Mouse (Mus musculus) forebrain, embryonic 13.5 days (tissue): ENCODE measurements around the gene Tmem109. TPM values are rescaled to one million over a fixed set of nuclear protein-coding genes. Genes with fewer than 3 reads are reported as not detected.

ENCODE experiments used
- ATAC-seq: fragments of 200-750 bp; cut with Nextera tagmentation; 2 replicates; pipeline ENCODE4 v1.8.0; 2017
- H3K27ac ChIP-seq: fragments of 300-500 bp; sonication (generic); 2 replicates; pipeline ENCODE4 v1.5.1; 2015; ENCODE audit warnings: inconsistent platforms, mild to moderate bottlenecking, moderate library complexity
- H3K27me3 ChIP-seq: fragments of 300-500 bp; sonication (generic); 2 replicates; pipeline ENCODE4 v1.6.1; 2015; ENCODE audit warnings: mild to moderate bottlenecking, inconsistent platforms
- H3K36me3 ChIP-seq: fragments of 300-500 bp; sonication (generic); 2 replicates; pipeline ENCODE4 v1.6.1; 2015; ENCODE audit warnings: mild to moderate bottlenecking, inconsistent platforms; ENCODE audit not compliant: poor library complexity, severe bottlenecking
- H3K4me1 ChIP-seq: fragments of 300-500 bp; sonication (generic); 2 replicates; pipeline ENCODE4 v1.6.1; 2015; ENCODE audit warnings: inconsistent platforms
- H3K4me2 ChIP-seq: fragments of 300-500 bp; sonication (generic); 2 replicates; pipeline ENCODE4 v1.6.1; 2015; ENCODE audit warnings: inconsistent platforms, mild to moderate bottlenecking, moderate library complexity
- H3K4me3 ChIP-seq: fragments of 300-500 bp; sonication (generic); 2 replicates; pipeline ENCODE4 v1.5.1; 2015; ENCODE audit warnings: mild to moderate bottlenecking, inconsistent platforms
- H3K9ac ChIP-seq: fragments of 300-500 bp; sonication (generic); 2 replicates; pipeline ENCODE4 v1.6.1; 2015; ENCODE audit warnings: mild to moderate bottlenecking, inconsistent platforms
- H3K9me3 ChIP-seq: fragments of 300-500 bp; sonication (generic); replicated peaks from 2 replicates; pipeline ENCODE4 v1.6.1; 2016; ENCODE audit warnings: inconsistent platforms
- WGBS: fragments of 180-500 bp; shearing (Covaris S2); methylation state at CpG from one replicate; pipeline ENCODE4 v1.1.7; 2015; 5-methylcytosine and 5-hydroxymethylcytosine counted together
- polyA plus RNA-seq: library from polyadenylated mRNA; unstranded; fragments of >200 nt; fragmentation: Nextera tagmentation; extraction: Ambion mirVana; gene quantifications from 2 replicates; pipeline ENCODE4 v1.2.1, GENCODE M21; 2015

Tmem109 gene
- polyA plus RNA-seq, 1 experiment from 2014 or later = 33.6 TPM

GRCm38 (mm10) chr19:10832030-10832429, 49.8 kb downstream of the Tmem109 start:
- 84% methylated on average over 3 of the region's 3 CpGs for WGBS
- no peaks in the 10 kb centered on the region for H3K36me3 ChIP-seq
- H3K27ac ChIP-seq = no peak overlapping the region
- ATAC-seq = no peak
- H3K4me3 ChIP-seq = no peak overlapping the region
- no peaks in the 10 kb centered on the region for H3K4me1 ChIP-seq
- H3K9me3 ChIP-seq = no peaks in the 10 kb centered on the region
- no peaks in the 10 kb centered on the region for H3K27me3 ChIP-seq
- H3K4me2 ChIP-seq = no peak overlapping the region
- H3K9ac ChIP-seq = no peak overlapping the region

GRCm38 (mm10) chr19:10831424-10831823, 50.4 kb downstream of the Tmem109 start:
- no peaks in the 10 kb centered on the region for H3K9me3 ChIP-seq
- H3K9ac ChIP-seq = no peak overlapping the region
- H3K4me3 ChIP-seq = no peak overlapping the region
- no peaks in the 10 kb centered on the region for H3K36me3 ChIP-seq
- no peak for ATAC-seq
- H3K27ac ChIP-seq = no peak overlapping the region
- H3K4me2 ChIP-seq = no peak overlapping the region
- H3K27me3 ChIP-seq = no peaks in the 10 kb centered on the region
- H3K4me1 ChIP-seq = no peaks in the 10 kb centered on the region
- 10% methylated on average over 5 of the region's 5 CpGs for WGBS

GRCm38 (mm10) chr19:10829436-10830175, 52.2 kb downstream of the Tmem109 start, which contains the start of gene Cd6:
TSS of gene Cd6 (minus strand) at chr19:10830058.
- no peak for ATAC-seq
- no peak within 1 kb of the TSS for H3K9ac ChIP-seq
- H3K36me3 ChIP-seq = no peaks in the 10 kb centered on the region
- H3K27ac ChIP-seq = no peak within 1 kb of the TSS
- H3K4me2 ChIP-seq = no peak within 1 kb of the TSS
- 91% methylated on average over 16 of the region's 16 CpGs for WGBS
- H3K4me3 ChIP-seq = no peak within 1 kb of the TSS
- no peaks in the 10 kb centered on the region for H3K4me1 ChIP-seq
- H3K27me3 ChIP-seq = no peaks in the 10 kb centered on the region
- H3K9me3 ChIP-seq = no peaks in the 10 kb centered on the region

DNA sequence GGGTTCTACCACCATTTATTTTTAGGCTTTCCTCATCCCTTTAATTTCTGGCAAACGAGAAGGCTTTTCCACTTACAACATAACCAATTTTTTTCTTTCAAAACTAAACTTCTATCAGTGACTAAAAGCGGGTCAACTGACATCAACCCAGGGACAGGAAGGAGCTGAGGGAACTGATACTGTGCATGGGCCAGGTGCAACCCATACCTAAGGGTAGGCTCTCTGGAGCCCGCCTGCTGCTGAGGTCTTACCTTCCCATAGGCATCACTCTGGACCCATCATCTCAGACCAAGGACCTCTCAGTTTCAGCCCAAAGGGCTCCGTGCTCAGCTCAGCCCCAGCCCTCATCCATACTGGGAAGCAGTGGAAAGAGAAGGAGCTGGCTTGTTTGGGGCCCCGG, 53.5 kb downstream of the Tmem109 start:
- 90% methylated on average over 5 of the region's 5 CpGs for WGBS
- H3K27ac ChIP-seq = no peak overlapping the region
- H3K9me3 ChIP-seq = no peaks in the 10 kb centered on the region
- H3K36me3 ChIP-seq = no peaks in the 10 kb centered on the region
- no peaks in the 10 kb centered on the region for H3K27me3 ChIP-seq
- H3K4me3 ChIP-seq = no peak overlapping the region
- no peaks in the 10 kb centered on the region for H3K4me1 ChIP-seq
- ATAC-seq = no peak
- no peak overlapping the region for H3K4me2 ChIP-seq
- H3K9ac ChIP-seq = no peak overlapping the region

GRCm38 (mm10) chr19:10824061-10824460, 57.7 kb downstream of the Tmem109 start:
- ATAC-seq = no peak
- Histone ChIP-seq H3K4me2 (no peak overlapping the region), H3K9me3 (no peaks in the 10 kb centered on the region), H3K27me3 (no peaks in the 10 kb centered on the region), H3K4me3 (no peak overlapping the region), H3K9ac (no peak overlapping the region), H3K27ac (no peak overlapping the region), H3K36me3 (no peaks in the 10 kb centered on the region), H3K4me1 (no peaks in the 10 kb centered on the region)
- WGBS = 92% methylated on average over 7 of the region's 7 CpGs

GRCm38 (mm10) chr19:10822534-10822933, 59.3 kb downstream of the Tmem109 start:
- Histone ChIP-seq H3K9me3 (no peaks in the 10 kb centered on the region), H3K4me3 (no peak overlapping the region), H3K27me3 (no peaks in the 10 kb centered on the region), H3K36me3 (no peaks in the 10 kb centered on the region), H3K27ac (no peak overlapping the region), H3K4me1 (peaks cover 6% of the 10 kb centered on the region), H3K4me2 (no peak overlapping the region), H3K9ac (no peak overlapping the region)
- ATAC-seq = no peak
- WGBS = 93% methylated on average over 4 of the region's 4 CpGs

GRCm38 (mm10) chr19:10821319-10821718, 60.5 kb downstream of the Tmem109 start:
- Histone ChIP-seq H3K9me3 (no peaks in the 10 kb centered on the region), H3K27ac (no peak overlapping the region), H3K27me3 (no peaks in the 10 kb centered on the region), H3K36me3 (no peaks in the 10 kb centered on the region), H3K9ac (no peak overlapping the region), H3K4me2 (no peak overlapping the region), H3K4me3 (no peak overlapping the region), H3K4me1 (peaks cover 6% of the 10 kb centered on the region)
- no peak for ATAC-seq
- 74% methylated on average over 7 of the region's 7 CpGs for WGBS

Other genes with a start within 250 kb of the Tmem109 start
- 0.27 and 0.91 TPM in 2 replicates for gene Vwce, start 247.8 kb downstream of the Tmem109 start, polyA plus RNA-seq
- gene Pga5, start 203.9 kb downstream of the Tmem109 start, polyA plus RNA-seq = not detected in 2 replicates
- gene Vps37c, start 193.3 kb downstream of the Tmem109 start, polyA plus RNA-seq = 32.1 and 33.3 TPM in 2 replicates
- gene Cd5, start 143.0 kb downstream of the Tmem109 start, polyA plus RNA-seq = 0.26 TPM in 1 of 2 replicates, not detected in the other
- not detected in 2 replicates for gene Cd6, start 51.9 kb downstream of the Tmem109 start, polyA plus RNA-seq
- gene Slc15a3, start 42.3 kb downstream of the Tmem109 start, polyA plus RNA-seq = 0.15 and 0.30 TPM in 2 replicates
- gene Tmem132a, start 12.1 kb downstream of the Tmem109 start, polyA plus RNA-seq = 131 and 135 TPM in 2 replicates
- 45.3 and 50.8 TPM in 2 replicates for gene Prpf19, start 13.2 kb upstream of the Tmem109 start, polyA plus RNA-seq
- gene Zp1, start 38.6 kb upstream of the Tmem109 start, polyA plus RNA-seq = not detected in 2 replicates
- gene Ptgdr2, start 55.2 kb upstream of the Tmem109 start, polyA plus RNA-seq = 0.06 and 0.17 TPM in 2 replicates
- gene Ccdc86, start 67.3 kb upstream of the Tmem109 start, polyA plus RNA-seq = 21.2 and 22.9 TPM in 2 replicates
- gene Ms4a10, start 92.7 kb upstream of the Tmem109 start, polyA plus RNA-seq = not detected in 2 replicates
- not detected in 2 replicates for gene Ms4a15, start 111.2 kb upstream of the Tmem109 start, polyA plus RNA-seq
- gene Ms4a18, start 136.0 kb upstream of the Tmem109 start, polyA plus RNA-seq = not detected in 2 replicates
- not detected in 2 replicates for gene Ms4a8a, start 199.1 kb upstream of the Tmem109 start, polyA plus RNA-seq
- not detected in 2 replicates for gene 1700017D01Rik, start 248.9 kb upstream of the Tmem109 start, polyA plus RNA-seq